Mouse (Mus musculus): ENCODE results near the gene Stx19. TPM values are rescaled to one million over a fixed set of nuclear protein-coding genes. Genes with fewer than 3 reads are reported as not detected.
A peak's percentile ranks its signal among the peaks of the same experiment; 100 is the strongest.

Stx19 gene
- total RNA-seq (2014; rRNA removed) (not detected in 2 replicates), polyA plus RNA-seq (2015; fragmentation: Nextera tagmentation; extraction: Ambion mirVana) (0.16 TPM in 2 replicates)

DNA sequence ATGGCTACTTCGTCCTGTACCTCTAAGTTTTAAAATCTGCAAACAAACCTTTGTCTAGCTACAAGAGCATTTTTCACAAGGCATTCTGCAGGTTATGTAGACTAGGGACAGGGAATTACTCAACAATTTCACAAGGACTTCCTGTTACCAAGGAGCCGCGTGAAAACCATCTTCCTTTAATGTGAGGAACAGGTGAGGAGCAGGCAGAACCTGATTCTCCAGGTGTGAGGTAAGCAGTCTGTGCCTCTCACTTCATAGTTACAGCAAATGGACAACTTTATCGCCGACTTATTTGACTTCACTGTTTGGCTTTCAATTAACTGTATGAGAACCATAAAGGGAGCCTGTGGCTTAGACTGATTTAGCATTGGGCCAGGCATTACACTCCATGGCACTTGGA, at the start of gene Stx19:
Stx19 (plus strand) TSS at position 186 of the 400 bp plus-strand sequence.
- no peak within 1 kb of the TSS for H3K4me3 ChIP-seq (ENCODE audit: low read length)
- no peaks in the 10 kb centered on the region for H3K27me3 ChIP-seq (ENCODE audit: insufficient read depth, low read length)
- no peak within 1 kb of the TSS for H3K9ac ChIP-seq (replicated peaks; ENCODE audit: low read length)
- no peaks in the 10 kb centered on the region for H3K4me1 ChIP-seq (ENCODE audit: insufficient read depth, low read length)
- no peaks in the 10 kb centered on the region for H3K36me3 ChIP-seq (ENCODE audit: insufficient read depth, low read length)
- no peak within 1 kb of the TSS for H3K27ac ChIP-seq
- no peak for TF ChIP-seq CTCF (IDR thresholded peaks at IDR 0.05; ENCODE audit: low read depth)
- no peaks in the 10 kb centered on the region for H3K9me3 ChIP-seq (ENCODE audit: low read length)
- no peak within 1 kb of the TSS for H3K4me2 ChIP-seq (ENCODE audit: low read depth, low read length)
- ATAC-seq, result no peak
- no peak for DNase-seq (ENCODE audit: low spot score)
- 86% methylated on average over 5 of the region's 5 CpGs for WGBS

DNA sequence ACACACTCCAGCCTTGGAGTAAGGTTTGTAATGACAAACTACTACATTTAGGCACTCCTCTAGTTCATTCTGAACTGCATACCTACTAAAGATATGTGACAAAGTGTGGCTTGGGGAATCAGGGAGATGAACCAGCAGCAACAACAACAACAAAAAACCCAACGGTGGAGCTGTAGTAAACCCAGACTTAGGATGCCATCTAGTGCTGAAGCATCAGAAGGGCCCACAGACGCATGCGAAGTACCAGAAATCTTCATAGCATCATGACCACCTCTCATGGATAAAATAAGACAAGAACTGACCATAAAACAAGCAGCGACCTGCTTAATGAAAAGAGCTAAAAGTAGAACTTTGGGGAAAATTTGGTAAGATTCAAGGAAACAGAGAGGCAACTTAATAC, 41.0 kb upstream of the Stx19 start:
- DNase-seq (ENCODE audit: low spot score) (peak; percentile 18), ATAC-seq (no peak)
- WGBS, result 79% methylated on average over 4 of the region's 4 CpGs
- peak; percentile 52 for TF ChIP-seq CTCF (IDR thresholded peaks at IDR 0.05; ENCODE audit: low read depth)
- Histone ChIP-seq H3K9ac (replicated peaks; ENCODE audit: low read length) (no peak overlapping the region), H3K36me3 (ENCODE audit: insufficient read depth, low read length) (no peaks in the 10 kb centered on the region), H3K4me1 (ENCODE audit: insufficient read depth, low read length) (no peaks in the 10 kb centered on the region), H3K27ac (no peak overlapping the region), H3K27me3 (ENCODE audit: insufficient read depth, low read length) (no peaks in the 10 kb centered on the region), H3K4me2 (ENCODE audit: low read depth, low read length) (no peak overlapping the region), H3K9me3 (ENCODE audit: low read length) (no peaks in the 10 kb centered on the region), H3K4me3 (ENCODE audit: low read length) (no peak overlapping the region)

DNA sequence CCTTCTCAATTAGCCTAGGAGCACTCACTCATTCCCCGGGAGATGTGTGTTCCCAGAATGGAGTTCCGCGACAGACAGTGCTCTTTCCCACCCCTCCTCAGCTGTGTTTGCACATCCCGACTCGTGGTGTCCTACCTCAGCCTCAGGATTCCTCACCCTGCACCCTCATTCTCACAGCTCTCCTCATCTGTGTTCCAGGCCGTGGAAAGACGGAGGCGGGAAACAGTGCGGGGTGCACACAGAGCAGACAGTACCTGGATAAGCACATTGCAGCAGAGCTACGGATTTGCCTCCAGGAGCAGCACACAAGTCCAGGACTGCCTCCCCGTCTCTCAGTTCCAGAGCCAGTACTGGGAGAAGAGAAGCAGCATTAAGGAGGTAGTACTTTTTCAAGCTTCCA, 38.4 kb upstream of the Stx19 start:
- Histone ChIP-seq H3K36me3 (ENCODE audit: insufficient read depth, low read length) (0 out of 2 replicates have a peak, but pooled peaks cover 4% of the 10 kb centered on the region), H3K9me3 (ENCODE audit: low read length) (no peaks in the 10 kb centered on the region), H3K27me3 (ENCODE audit: insufficient read depth, low read length) (no peaks in the 10 kb centered on the region), H3K4me3 (ENCODE audit: low read length) (no peak overlapping the region), H3K4me2 (ENCODE audit: low read depth, low read length) (no peak overlapping the region), H3K9ac (replicated peaks; ENCODE audit: low read length) (no peak overlapping the region), H3K27ac (no peak overlapping the region), H3K4me1 (ENCODE audit: insufficient read depth, low read length) (no peaks in the 10 kb centered on the region)
- DNase-seq (ENCODE audit: low spot score), result no peak
- WGBS, result 77% methylated on average over 11 of the region's 11 CpGs
- TF ChIP-seq CTCF (IDR thresholded peaks at IDR 0.05; ENCODE audit: low read depth), result no peak
- no peak for ATAC-seq

DNA sequence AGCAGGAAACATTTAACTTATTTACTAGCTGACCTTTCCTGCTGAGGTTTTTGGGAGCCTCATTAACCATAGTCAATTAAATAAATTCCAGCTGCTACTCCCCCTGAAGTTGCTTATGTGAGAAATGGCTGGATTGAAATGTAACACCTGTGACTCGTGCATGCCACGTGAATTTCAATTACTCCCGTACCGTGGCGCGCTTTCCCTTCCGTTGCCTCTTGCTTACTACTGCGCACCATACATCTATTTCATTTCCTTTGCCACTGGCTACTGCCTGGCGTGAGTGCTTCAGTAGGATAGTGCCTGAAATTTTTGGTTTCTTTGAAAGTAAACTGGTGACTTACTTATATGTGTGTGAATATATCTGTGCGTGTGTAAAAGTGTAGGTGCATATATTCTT, 36.2 kb upstream of the Stx19 start:
- DNase-seq (ENCODE audit: low spot score) (no peak), ATAC-seq (no peak)
- Histone ChIP-seq H3K4me2 (ENCODE audit: low read depth, low read length) (no peak overlapping the region), H3K4me3 (ENCODE audit: low read length) (no peak overlapping the region), H3K36me3 (ENCODE audit: insufficient read depth, low read length) (0 out of 2 replicates have a peak, but pooled peaks cover 4% of the 10 kb centered on the region), H3K4me1 (ENCODE audit: insufficient read depth, low read length) (no peaks in the 10 kb centered on the region), H3K9me3 (ENCODE audit: low read length) (no peaks in the 10 kb centered on the region), H3K27ac (no peak overlapping the region), H3K9ac (replicated peaks; ENCODE audit: low read length) (no peak overlapping the region), H3K27me3 (ENCODE audit: insufficient read depth, low read length) (no peaks in the 10 kb centered on the region)
- WGBS, result 71% methylated on average over 10 of the region's 10 CpGs
- no peak for TF ChIP-seq CTCF (IDR thresholded peaks at IDR 0.05; ENCODE audit: low read depth)

DNA sequence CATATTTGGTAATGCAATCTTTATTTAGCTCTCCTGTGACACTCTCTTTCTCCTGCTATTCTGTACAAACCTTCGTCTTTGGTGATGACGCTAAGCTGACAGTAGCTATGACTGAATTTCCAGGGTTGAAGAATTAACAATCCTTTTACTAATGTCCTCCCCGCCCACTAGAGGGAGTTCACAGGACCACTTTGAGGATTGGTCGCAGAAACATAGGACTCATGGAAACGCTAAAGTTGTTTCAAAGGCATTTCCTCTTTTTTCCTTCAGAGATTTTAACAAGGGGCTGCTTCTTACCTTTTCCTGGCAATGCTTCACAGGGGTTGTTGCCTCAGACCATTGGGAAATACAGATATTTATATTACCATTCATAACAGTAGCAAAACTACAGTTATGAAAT, 32.2 kb upstream of the Stx19 start:
- ATAC-seq, result no peak
- 0 out of 2 replicates have a peak, but pooled peaks cover 4% of the 10 kb centered on the region for H3K36me3 ChIP-seq (ENCODE audit: insufficient read depth, low read length)
- TF ChIP-seq CTCF (IDR thresholded peaks at IDR 0.05; ENCODE audit: low read depth), result peak; percentile 44
- H3K9ac ChIP-seq (replicated peaks; ENCODE audit: low read length), result no peak overlapping the region
- H3K4me2 ChIP-seq (ENCODE audit: low read depth, low read length), result no peak overlapping the region
- no peak overlapping the region for H3K4me3 ChIP-seq (ENCODE audit: low read length)
- peak; percentile 11 for DNase-seq (ENCODE audit: low spot score)
- H3K9me3 ChIP-seq (ENCODE audit: low read length), result no peaks in the 10 kb centered on the region
- peaks cover 10% of the 10 kb centered on the region; the same call in 1 of the 2 replicates for H3K4me1 ChIP-seq (ENCODE audit: insufficient read depth, low read length)
- H3K27me3 ChIP-seq (ENCODE audit: insufficient read depth, low read length), result no peaks in the 10 kb centered on the region
- 66% methylated on average over 5 of the region's 5 CpGs for WGBS
- no peak overlapping the region for H3K27ac ChIP-seq

DNA sequence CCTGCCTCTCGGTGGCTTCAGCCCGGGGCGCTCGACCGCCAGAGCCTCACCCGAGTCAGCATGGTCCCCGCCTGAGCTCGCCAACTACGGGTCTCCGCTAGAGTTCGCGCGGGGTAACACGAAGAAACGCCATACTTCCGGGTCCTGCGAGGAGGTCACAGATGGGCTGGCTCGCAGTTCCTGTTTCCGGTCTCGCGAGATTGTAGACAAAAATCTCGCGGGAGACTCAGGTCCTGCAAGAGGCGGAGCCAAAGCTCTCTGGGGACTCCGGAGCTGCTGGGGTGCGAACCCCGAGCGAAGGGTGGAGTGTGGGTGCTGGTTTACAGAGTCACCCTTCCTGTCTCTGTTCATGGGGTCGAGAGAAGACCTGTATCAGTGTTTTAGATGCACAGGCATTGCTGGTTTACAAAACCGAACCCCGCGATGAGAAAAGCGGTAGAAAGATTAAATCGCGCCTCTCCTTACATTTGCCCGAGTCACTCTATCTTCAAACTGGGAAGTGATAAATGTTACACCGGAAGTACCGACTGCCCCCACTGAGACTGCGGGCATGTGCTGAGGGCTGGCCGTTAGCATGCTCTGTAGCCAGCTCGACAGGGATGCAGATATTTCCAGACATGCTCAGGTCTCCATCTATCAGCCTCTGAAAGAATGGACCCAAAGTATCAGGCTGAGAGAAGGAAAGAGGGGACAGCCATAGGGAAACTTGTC, 27.7 kb upstream of the Stx19 start, which contains the start of gene Nsun3:
Nsun3 (minus strand) TSS at position 198 of the 711 bp plus-strand sequence.
- peak; percentile 28 for TF ChIP-seq CTCF (IDR thresholded peaks at IDR 0.05; ENCODE audit: low read depth)
- 1% methylated on average over 41 of the region's 41 CpGs for WGBS
- Histone ChIP-seq H3K27me3 (ENCODE audit: insufficient read depth, low read length) (no peaks in the 10 kb centered on the region), H3K9me3 (ENCODE audit: low read length) (no peaks in the 10 kb centered on the region), H3K4me2 (ENCODE audit: low read depth, low read length) (peak within 1 kb of the TSS; percentile 84), H3K36me3 (ENCODE audit: insufficient read depth, low read length) (no peaks in the 10 kb centered on the region), H3K9ac (replicated peaks; ENCODE audit: low read length) (peak within 1 kb of the TSS; percentile 70), H3K27ac (peak within 1 kb of the TSS; percentile 88), H3K4me3 (ENCODE audit: low read length) (peak within 1 kb of the TSS; percentile 76), H3K4me1 (ENCODE audit: insufficient read depth, low read length) (peaks cover 14% of the 10 kb centered on the region; the same call in 1 of the 2 replicates)
- DNase-seq (ENCODE audit: low spot score) (peak; percentile 100), ATAC-seq (peak; percentile 99)

DNA sequence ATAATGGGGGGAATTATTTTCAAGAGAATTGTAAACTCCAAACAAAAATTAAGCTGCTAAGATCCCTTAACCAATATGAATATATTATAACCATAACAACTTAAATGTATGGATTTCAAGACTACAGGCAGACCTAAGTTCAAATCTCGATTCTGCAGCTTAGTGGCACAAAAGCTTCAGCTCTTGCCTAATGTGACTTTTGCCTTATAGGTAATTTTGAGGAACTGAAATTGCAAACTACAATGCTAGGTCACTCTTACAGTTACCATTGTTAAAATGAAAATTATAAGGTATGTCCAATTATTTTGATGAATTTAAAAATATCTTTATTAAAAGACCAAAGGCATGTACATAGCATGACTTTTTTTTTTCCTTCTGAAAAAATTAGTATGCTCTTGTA, 17.9 kb upstream of the Stx19 start:
- 88% methylated on average over 1 of the region's 1 CpGs for WGBS
- no peaks in the 10 kb centered on the region for H3K4me1 ChIP-seq (ENCODE audit: insufficient read depth, low read length)

More for the DNA sequence above, 17.9 kb upstream of the Stx19 start:
- Histone ChIP-seq H3K27me3 (ENCODE audit: insufficient read depth, low read length) (no peaks in the 10 kb centered on the region), H3K9ac (replicated peaks; ENCODE audit: low read length) (no peak overlapping the region), H3K9me3 (ENCODE audit: low read length) (no peaks in the 10 kb centered on the region), H3K36me3 (ENCODE audit: insufficient read depth, low read length) (peaks cover 16% of the 10 kb centered on the region; the same call in 1 of the 2 replicates), H3K4me3 (ENCODE audit: low read length) (no peak overlapping the region), H3K27ac (no peak overlapping the region), H3K4me2 (ENCODE audit: low read depth, low read length) (no peak overlapping the region)
- DNase-seq (ENCODE audit: low spot score), result no peak
- no peak for TF ChIP-seq CTCF (IDR thresholded peaks at IDR 0.05; ENCODE audit: low read depth)
- ATAC-seq, result no peak
